Mouse (Mus musculus) myocyte (in vitro differentiated cells): Measurements from ENCODE around the gene Trdmt1. TPM values are rescaled to one million over a fixed set of nuclear protein-coding genes. Genes with fewer than 3 reads are reported as not detected.

Experiments
- H3K27me3 ChIP-seq: one replicate; pipeline ENCODE4 v1.6.1; 2011; ENCODE audit not compliant: control insufficient read depth, insufficient read depth, insufficient read length
- H3K36me3 ChIP-seq: one replicate; pipeline ENCODE4 v1.6.1; 2011; ENCODE audit not compliant: control insufficient read depth, insufficient read depth
- H3K4me2 ChIP-seq: one replicate; pipeline ENCODE4 v1.6.1; 2011; ENCODE audit warnings: low read depth, control low read depth
- H3K4me3 ChIP-seq: one replicate; pipeline ENCODE4 v1.5.1; 2011; ENCODE audit warnings: mild to moderate bottlenecking, control low read depth, moderate library complexity
- H3K79me2 ChIP-seq: one replicate; pipeline ENCODE4 v1.6.1; 2011; ENCODE audit not compliant: control insufficient read depth, insufficient read depth
- H3ac ChIP-seq: one replicate; pipeline ENCODE4 v1.6.1; 2011; ENCODE audit not compliant: control insufficient read depth, insufficient read length
- CEBPB ChIP-seq: IDR thresholded peaks from 2 replicates; pipeline ENCODE4 v1.6.1; 2011; ENCODE audit warnings: mild to moderate bottlenecking, moderate library complexity; ENCODE audit not compliant: poor library complexity, insufficient read depth, severe bottlenecking
- E2F4 ChIP-seq: IDR thresholded peaks from one replicate; pipeline ENCODE4 v1.6.1; 2011; ENCODE audit warnings: mild to moderate bottlenecking, control low read depth, moderate library complexity; ENCODE audit not compliant: insufficient read depth
- MAX ChIP-seq: IDR thresholded peaks from one replicate; pipeline ENCODE4 v1.6.1; 2011; ENCODE audit warnings: low read depth, mild to moderate bottlenecking, control low read depth
- MYOD1 ChIP-seq, 3 experiments: IDR thresholded peaks; one replicate each; pipeline ENCODE4 v1.6.1; 2011; ENCODE audit warnings: control low read depth in 2 of 3, low read depth in 2 of 3, mild to moderate bottlenecking in 2 of 3, moderate library complexity in 1 of 3; ENCODE audit not compliant: insufficient read length in 2 of 3, control insufficient read depth in 1 of 3
- MYOG ChIP-seq, 3 experiments: IDR thresholded peaks; one replicate each; pipeline ENCODE4 v1.6.1; 2011; ENCODE audit warnings: control low read depth in 2 of 3, low read depth in 2 of 3, mild to moderate bottlenecking in 2 of 3; ENCODE audit not compliant: insufficient read length in 2 of 3, control insufficient read depth in 1 of 3, insufficient read depth in 1 of 3
- POLR2A ChIP-seq: IDR thresholded peaks from one replicate; pipeline ENCODE4 v1.6.1; 2011; ENCODE audit warnings: low read depth, mild to moderate bottlenecking, control low read depth, moderate library complexity; ENCODE audit not compliant: insufficient read length
- POLR2AphosphoS2 ChIP-seq: IDR thresholded peaks from one replicate; pipeline ENCODE4 v1.6.1; 2011; ENCODE audit warnings: low read depth, control low read depth; ENCODE audit not compliant: insufficient read length
- REST ChIP-seq: IDR thresholded peaks from one replicate; pipeline ENCODE4 v1.6.1; 2011; ENCODE audit warnings: mild to moderate bottlenecking, control low read depth, moderate library complexity; ENCODE audit not compliant: insufficient read depth, insufficient read length
- SRF ChIP-seq: IDR thresholded peaks from one replicate; pipeline ENCODE4 v1.6.1; 2011; ENCODE audit warnings: low read depth; ENCODE audit not compliant: control insufficient read depth, insufficient read length
- TCF12 ChIP-seq: IDR thresholded peaks from one replicate; pipeline ENCODE4 v1.6.1; 2011; ENCODE audit warnings: mild to moderate bottlenecking, control low read depth; ENCODE audit not compliant: poor library complexity, insufficient read depth, severe bottlenecking
- TCF3 ChIP-seq: IDR thresholded peaks from one replicate; pipeline ENCODE4 v1.6.1; 2011; ENCODE audit warnings: low read depth, control low read depth; ENCODE audit not compliant: insufficient read length
- USF1 ChIP-seq: IDR thresholded peaks from one replicate; pipeline ENCODE4 v1.6.1; 2011; ENCODE audit warnings: low read depth, mild to moderate bottlenecking, control low read depth, moderate library complexity
- polyA plus RNA-seq: library from polyadenylated mRNA; unstranded; fragments of >200 nt; fragmentation: generic; extraction: Trizol; gene quantifications from one replicate; pipeline ENCODE4 v1.2.1, GENCODE M21; 2012; ENCODE audit warnings: missing spikeins

Gene Trdmt1
- polyA plus RNA-seq, 1 experiment: 2.2 TPM

DNA sequence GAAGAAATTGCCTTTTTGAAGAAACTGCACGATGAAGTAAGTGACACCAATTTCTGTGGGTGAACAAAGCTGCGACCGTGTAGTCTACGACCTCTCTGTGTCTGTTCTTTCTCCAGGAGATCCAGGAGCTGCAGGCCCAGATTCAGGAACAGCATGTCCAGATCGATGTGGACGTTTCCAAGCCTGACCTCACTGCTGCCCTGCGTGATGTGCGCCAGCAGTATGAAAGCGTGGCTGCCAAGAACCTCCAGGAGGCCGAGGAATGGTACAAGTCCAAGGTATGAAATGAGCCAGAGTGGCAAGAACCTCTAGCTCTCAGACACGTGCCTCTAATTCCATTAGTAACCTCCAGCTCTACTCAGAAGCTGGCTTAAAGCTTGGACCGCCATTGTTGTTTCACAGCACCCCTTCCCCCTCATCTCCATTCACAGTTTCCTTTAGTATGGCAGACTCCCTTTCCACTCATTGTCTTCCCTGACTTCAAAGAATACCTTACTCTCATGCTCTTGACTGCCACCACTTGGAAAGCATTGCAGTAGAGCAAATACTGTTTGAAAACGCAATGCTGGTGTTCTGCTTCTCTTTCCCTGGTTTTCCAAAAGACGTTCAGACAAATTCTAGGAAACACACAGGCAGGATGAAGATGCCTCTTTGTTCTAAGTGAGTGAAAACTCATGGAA, 34.1 kb upstream of the Trdmt1 start:
- peaks cover 53% of the 10 kb centered on the region for H3K79me2 ChIP-seq
- H3K4me3 ChIP-seq: peak overlapping the region; percentile 94
- H3ac ChIP-seq: no peak overlapping the region
- peaks cover 78% of the 10 kb centered on the region for H3K36me3 ChIP-seq
- TF ChIP-seq E2F4 (no peak), TCF12 (no peak), POLR2AphosphoS2 (peak; percentile 92), POLR2A (peak; percentile 46), USF1 (no peak), CEBPB (no peak)
- H3K27me3 ChIP-seq: no peaks in the 10 kb centered on the region
- H3K4me2 ChIP-seq: peak overlapping the region; percentile 96

DNA sequence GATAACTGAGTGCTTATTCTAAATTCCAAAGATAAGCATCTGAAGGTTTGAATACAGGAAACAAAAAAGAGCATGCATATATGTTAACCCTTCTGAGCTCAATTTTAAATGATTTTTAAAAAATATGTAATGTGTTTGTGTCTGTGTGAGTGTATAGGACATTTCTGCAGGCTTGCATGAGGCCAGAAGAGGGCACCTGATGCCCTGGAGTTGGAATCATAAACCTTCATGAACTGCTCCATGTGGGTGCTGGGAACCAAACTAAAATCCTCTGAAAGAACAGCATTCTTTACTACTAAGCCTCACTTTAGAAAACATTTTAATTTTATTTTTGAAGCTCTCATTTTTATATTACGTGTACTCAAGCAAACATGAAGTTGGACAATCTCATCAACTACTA, 32.9 kb upstream of the Trdmt1 start:
- Histone ChIP-seq H3K36me3 (peaks cover 70% of the 10 kb centered on the region), H3K79me2 (peaks cover 53% of the 10 kb centered on the region), H3K27me3 (no peaks in the 10 kb centered on the region), H3K4me3 (peak overlapping the region; percentile 94), H3K4me2 (peak overlapping the region; percentile 96), H3ac (no peak overlapping the region)
- TF ChIP-seq TCF12 (no peak), POLR2AphosphoS2 (peak; percentile 46), MYOG (IDR thresholded peaks at IDR 0.05; ENCODE audit: control insufficient read depth in 1 of 3, insufficient read depth in 1 of 3, insufficient read length in 2 of 3, low read depth in 2 of 3) (no peak)

DNA sequence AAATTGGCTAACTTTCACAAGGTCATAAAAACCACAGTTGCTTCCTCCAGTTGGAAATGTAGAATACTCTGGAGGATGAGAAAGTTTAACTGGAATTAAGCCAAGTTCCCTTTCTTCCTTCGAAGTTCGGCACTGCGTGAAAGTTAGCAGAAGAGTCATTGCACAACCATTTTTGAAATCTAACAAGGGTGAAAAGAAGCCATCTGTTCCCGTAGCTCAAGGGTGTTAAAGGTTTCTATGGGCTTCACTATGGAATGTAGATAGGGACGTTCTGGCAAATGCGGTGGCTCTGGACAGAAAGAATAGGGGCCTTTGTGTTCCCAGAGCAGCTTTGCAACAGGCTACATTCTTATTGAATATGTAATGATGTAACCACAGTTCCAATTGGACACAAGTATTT, 31.5 kb upstream of the Trdmt1 start:
- Histone ChIP-seq H3K4me3 (peak overlapping the region; percentile 94), H3K36me3 (peaks cover 56% of the 10 kb centered on the region), H3K79me2 (peaks cover 53% of the 10 kb centered on the region), H3K27me3 (no peaks in the 10 kb centered on the region), H3ac (no peak overlapping the region), H3K4me2 (peak overlapping the region; percentile 96)
- TF ChIP-seq SRF (no peak), E2F4 (no peak), CEBPB (peak; percentile 52; the same call in 1 of the 2 replicates)

DNA sequence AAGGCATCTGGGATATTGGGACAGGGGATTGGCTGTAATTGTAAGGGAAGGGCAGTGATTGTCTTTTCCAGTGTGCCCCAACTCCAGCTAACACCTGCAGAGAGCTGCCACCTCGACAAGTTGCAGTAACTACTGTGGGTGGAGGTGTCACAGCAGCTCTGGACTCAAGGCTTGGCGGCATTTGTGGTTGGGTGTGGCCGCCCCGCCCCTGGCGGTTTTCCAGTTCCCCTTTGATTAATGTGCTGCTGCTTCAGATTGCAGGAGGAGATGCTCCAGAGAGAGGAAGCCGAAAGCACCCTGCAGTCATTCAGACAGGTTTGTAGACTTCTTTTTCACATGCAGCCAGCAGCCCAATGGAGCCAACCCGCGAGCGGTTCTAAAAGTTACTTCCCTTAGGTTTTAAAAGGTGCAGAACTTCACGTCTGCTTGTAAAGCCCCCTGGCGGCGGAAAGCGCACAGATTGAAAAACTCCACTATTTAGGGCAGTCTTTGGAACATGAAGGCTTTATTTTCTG, 30.9 kb upstream of the Trdmt1 start:
- H3K79me2 ChIP-seq: peaks cover 53% of the 10 kb centered on the region
- TF ChIP-seq USF1 (no peak), MYOD1 (IDR thresholded peaks at IDR 0.05; ENCODE audit: control insufficient read depth in 1 of 3, insufficient read length in 2 of 3, low read depth in 2 of 3) (peak in 1 of 3 experiments; percentile 25), POLR2A (peak; percentile 74), POLR2AphosphoS2 (peak; percentile 65), REST (no peak)
- H3K4me2 ChIP-seq: peak overlapping the region; percentile 96
- H3K4me3 ChIP-seq: peak overlapping the region; percentile 94
- peak overlapping the region; percentile 68 for H3ac ChIP-seq
- H3K27me3 ChIP-seq: no peaks in the 10 kb centered on the region
- peaks cover 50% of the 10 kb centered on the region for H3K36me3 ChIP-seq

DNA sequence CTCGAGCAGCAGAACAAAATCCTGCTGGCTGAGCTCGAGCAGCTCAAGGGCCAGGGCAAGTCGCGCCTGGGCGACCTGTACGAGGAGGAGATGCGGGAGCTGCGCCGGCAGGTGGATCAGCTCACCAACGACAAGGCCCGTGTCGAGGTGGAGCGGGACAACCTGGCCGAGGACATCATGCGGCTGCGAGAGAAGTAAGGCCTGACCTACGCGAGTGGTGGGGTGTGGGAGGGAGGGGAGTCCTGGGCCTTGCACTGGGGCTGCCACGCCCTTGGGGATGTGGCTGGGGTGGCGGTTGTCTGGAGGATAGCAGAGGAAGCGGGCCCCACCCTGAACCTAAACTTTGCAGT, 30.3 kb upstream of the Trdmt1 start:
- TF ChIP-seq MYOG (IDR thresholded peaks at IDR 0.05; ENCODE audit: control insufficient read depth in 1 of 3, insufficient read depth in 1 of 3, insufficient read length in 2 of 3, low read depth in 2 of 3) (peak in 2 of 3 experiments; percentile 36 to 37), POLR2AphosphoS2 (peak; percentile 93), MAX (no peak), POLR2A (peak; percentile 73)

DNA sequence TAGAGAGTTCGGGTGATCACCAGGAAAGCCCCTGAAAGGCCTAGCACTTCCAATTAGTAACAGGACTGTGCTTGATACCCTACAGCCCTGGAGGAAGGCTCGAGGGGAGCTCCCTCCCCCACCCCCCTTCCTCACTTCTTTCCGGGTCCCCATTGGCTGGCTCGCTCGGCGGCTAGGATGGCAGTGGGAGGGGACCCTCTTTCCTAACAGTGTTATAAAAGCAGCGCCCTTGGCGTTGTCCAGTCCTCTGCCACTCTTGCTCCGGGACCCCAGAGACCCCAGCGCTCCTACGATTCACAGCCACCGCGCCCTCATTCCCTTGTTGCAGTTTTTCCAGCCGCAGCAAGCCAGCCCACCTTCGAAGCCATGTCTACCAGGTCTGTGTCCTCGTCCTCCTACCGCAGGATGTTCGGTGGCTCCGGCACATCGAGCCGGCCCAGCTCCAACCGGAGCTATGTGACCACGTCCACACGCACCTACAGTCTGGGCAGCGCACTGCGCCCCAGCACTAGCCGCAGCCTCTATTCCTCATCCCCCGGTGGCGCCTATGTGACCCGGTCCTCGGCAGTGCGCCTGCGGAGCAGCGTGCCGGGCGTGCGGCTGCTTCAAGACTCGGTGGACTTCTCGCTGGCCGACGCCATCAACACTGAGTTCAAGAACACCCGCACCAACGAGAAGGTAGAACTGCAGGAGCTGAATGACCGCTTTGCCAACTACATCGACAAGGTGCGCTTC, 29.8 kb upstream of the Trdmt1 start:
- H3K27me3 ChIP-seq: no peaks in the 10 kb centered on the region
- peaks cover 39% of the 10 kb centered on the region for H3K36me3 ChIP-seq
- TF ChIP-seq TCF3: no peak
- TF ChIP-seq POLR2A: peak; percentile 87
- TF ChIP-seq POLR2AphosphoS2: peak; percentile 99
- peak; percentile 27 for TF ChIP-seq REST
- TF ChIP-seq MYOD1 (IDR thresholded peaks at IDR 0.05; ENCODE audit: control insufficient read depth in 1 of 3, insufficient read length in 2 of 3, low read depth in 2 of 3): no peak
- H3K4me2 ChIP-seq: peak overlapping the region; percentile 96
- H3K79me2 ChIP-seq: peaks cover 47% of the 10 kb centered on the region
- peak overlapping the region; percentile 94 for H3K4me3 ChIP-seq
- peak overlapping the region; percentile 68 for H3ac ChIP-seq

More for the DNA sequence above, 30.3 kb upstream of the Trdmt1 start:
- peak overlapping the region; percentile 94 for H3K4me3 ChIP-seq
- peaks cover 52% of the 10 kb centered on the region for H3K79me2 ChIP-seq
- H3K36me3 ChIP-seq: peaks cover 45% of the 10 kb centered on the region
- H3K4me2 ChIP-seq: peak overlapping the region; percentile 96
- H3ac ChIP-seq: peak overlapping the region; percentile 68
- H3K27me3 ChIP-seq: no peaks in the 10 kb centered on the region
